Mouse (Mus musculus): ENCODE data around the gene Skil. TPM values are rescaled to one million over a fixed set of nuclear protein-coding genes. Genes with fewer than 3 reads are reported as not detected.
"Not testable (repeated sequence)": the region's sequence is repeated elsewhere in the genome, so short reads cannot be mapped to it uniquely, and the experiment has no call there.

The Skil gene
- polyA plus RNA-seq, 2 experiments from 2014 or later: 54.4 to 60.6 TPM

DNA sequence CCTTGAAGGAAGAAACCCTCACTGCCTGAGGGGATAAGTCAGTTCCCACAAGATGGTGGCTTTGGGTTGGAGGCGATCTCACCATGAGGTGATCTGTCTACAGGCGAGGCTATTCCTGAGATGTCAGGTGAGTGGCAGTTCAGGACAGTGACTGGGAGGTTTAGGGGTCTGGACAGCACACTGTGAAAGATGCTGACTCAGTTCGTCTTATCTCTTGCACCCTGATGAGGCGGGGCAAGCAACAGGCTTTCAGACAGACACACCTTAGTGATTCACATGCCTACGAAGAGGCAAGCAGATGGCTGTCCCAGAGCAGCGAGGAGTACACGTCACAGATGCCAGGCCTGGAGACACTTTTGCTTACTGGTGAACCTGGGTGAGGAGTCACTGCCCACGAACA is 39.4 kb downstream of the Skil start:
- no peak for ATAC-seq

DNA sequence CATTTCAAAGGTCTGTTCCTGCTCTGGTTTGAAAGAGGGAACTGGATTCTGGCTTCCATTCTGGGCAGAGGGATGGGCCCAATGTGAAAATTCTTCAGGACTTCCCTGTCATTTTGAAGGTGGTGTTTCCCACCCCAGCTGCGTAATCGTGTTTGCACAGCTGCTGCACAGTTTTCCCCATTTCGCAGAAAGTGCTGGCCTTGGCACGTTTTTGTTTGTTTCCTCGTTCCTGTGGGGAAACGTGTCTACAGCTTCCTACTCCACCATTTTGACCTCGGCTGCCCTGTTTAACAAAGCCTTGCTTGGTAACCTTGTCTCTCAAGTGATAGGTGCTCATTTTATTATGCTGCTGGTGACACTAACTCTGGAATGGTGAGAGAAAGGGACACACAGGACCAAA is 39.8 kb downstream of the Skil start:
- no peak for ATAC-seq

GRCm38 (mm10) chr3:31136591-31136990 is 41.7 kb downstream of the Skil start:
- ATAC-seq: not testable (repeated sequence)

GRCm38 (mm10) chr3:31138454-31139424 is 43.9 kb downstream of the Skil start:
- peak; percentile 65 for ATAC-seq

- ATAC-seq: no peak
These were observed 46.8 kb downstream of the Skil start for GRCm38 (mm10) chr3:31141621-31142020.

DNA sequence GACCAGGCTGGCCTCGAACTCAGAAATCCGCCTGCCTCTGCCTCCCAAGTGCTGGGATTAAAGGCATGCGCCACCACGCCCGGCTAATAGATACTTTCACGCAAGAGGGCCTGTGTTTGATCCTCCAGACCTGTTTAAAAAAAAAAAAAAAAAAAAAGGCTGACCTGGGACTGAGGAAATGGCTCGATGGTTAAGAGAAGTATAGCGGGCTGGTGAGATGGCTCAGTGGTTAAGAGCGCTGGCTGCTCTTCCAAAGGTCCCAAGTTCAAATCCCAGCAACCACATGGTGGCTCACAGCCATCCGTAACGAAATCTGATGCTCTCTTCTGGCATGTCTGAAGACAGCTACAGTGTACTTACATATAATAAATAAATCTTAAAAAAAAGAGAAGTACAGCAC is 50.4 kb downstream of the Skil start:
- not testable (repeated sequence) for ATAC-seq

DNA sequence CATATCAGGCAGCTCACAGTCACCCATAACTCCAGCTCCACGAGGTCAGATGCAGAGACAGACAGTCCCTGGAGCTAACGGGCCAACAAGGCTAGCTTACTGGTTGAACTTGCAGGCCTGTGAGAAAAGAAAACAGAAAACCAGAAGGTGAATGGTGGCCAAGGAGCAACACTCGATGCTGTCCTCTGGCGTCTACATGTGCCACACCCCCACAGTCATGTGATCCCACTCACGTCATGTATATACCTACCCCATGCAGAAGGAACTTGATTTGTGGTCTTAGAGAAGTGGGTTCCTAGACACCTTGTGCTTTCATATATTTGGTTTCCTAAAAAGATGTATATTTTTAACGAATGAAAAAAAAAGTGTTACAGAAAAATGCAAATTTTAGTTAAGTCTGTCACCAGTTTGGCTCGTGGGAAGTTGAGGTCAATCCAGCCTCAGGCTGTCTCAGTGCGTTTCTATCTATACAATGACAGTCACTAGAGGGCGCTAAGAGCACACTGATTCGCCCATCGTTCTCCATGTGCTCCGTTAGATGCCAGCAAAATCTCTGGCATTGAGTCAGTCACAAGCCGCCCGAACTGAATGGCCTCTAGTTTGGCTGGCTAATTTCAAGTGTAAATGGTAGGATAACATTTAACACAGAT is 50.9 kb downstream of the Skil start:
- peak; percentile 86 for ATAC-seq

DNA sequence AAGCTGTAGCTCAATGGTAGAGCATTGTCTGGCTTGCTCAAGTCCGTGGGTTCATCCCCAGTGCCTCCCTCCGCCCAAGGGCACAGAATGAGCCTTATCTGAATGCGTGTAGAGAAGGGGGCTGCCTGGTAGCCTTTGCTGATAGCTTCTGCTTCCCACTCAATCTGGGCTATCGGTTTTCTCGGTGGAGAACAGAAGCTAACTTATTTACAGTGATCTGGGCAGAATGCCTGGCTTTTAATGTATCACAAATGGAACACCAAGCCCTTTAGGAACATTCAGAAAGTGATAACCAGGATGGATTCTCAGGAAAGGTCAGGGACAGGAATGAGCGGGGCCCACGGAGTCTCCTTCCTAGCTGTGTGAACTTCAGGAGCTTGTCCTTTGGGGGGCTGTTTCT is 53.7 kb downstream of the Skil start:
- no peak for ATAC-seq

DNA sequence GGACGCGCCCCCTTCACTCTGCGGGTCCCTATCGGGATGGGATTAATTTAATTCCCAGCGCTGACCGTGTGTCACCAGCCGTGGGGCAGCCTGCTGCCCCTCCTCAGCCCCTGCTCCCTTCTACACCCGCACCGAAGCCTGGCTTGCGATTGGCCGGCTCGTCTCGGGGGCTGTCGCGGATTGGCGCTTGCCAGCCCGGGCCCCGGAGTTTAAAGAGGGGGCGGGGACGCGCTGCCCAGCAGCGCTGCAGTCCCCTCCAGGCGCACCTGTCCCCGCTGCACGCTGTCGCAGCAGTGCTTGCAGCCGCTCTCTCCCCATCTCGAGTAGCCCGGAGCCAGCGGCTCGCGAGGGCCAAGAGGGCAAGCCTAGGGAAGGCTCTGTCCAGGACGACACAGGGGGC is 54.8 kb downstream of the Skil start, which contains the start of gene Cldn11:
Gene Cldn11, plus strand, starts transcription at position 215 of the 400 bp plus-strand sequence.
- ATAC-seq: no peak

DNA sequence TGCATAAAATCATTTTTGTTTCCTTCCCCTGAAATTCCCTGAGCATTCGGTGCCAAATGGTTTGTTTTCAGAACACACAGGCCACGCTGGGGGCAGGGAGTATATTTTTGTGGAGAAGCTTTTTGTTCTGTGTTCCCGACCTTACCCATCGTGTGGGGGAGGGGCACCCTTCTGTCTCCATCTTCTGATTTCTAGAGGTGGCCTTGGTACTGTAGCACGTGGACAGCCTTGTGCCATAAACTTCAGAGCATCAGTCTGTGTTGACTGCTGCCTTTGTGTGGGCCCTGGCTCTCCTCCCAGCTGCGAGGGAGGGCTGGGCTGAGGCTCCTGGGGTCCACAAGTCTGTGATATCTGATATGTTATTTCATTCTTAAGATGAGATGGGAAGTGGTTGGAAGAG is 57.2 kb downstream of the Skil start:
- ATAC-seq: no peak

DNA sequence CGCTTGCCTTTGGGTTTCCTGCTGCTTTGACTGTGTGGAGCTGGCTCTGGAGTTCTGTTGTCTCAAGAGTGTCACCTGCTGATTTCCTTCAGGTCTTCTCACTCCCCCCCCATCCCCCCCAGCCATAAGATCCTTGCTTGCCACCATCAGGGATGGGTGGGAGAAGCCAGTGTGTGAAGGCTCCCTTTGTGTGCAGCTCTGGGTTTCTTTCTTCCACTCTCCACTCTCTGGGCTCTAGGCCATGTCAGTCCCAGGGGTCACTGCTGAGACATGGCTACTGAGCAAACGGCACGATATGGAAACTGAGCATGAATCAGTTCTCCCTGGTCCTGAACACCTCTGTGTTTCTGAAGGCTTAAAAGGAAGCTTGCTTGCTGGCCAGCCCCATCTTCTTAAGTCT is 61.3 kb downstream of the Skil start:
- no peak for ATAC-seq

GRCm38 (mm10) chr3:31157776-31158175 is 62.9 kb downstream of the Skil start:
- no peak for ATAC-seq

DNA sequence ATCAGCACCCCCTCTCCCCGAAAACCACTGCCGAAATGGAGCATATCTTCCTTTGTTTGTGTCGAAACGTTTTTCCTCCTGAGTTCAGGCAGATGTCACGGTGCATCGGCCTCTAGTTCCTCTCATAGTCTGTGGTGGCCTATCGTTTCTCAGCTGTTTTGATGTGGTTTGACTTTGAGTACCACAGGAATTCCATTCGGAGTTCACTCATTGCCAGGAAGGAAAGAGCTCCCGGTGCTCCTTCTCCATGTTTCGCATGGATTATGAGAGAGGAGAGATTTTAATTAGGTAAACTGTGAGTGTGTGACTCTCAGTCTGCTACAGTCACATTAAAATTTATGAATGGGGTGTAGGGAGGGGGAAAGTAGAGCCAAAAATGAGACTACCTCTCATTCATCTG is 65.2 kb downstream of the Skil start:
- ATAC-seq: no peak

DNA sequence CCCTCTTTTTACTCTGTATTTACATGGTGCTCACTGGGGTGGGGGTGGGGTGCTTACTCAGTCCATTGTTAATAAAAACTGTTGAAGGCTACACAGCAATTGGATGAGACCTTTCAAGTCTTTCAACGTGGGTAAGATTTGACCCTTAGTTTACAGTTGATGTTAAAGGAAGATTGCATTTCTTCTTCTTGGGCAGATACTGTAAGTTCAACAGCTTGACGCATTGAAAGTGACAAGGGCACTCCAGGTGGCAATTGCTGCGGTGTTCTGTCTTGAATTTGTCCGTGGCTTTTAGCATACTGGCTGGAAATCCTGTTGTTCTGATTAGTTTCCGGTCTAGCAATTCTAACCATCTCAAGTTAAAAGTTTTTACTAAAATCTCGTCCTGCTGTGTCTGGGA is 66.5 kb downstream of the Skil start:
- no peak for ATAC-seq

DNA sequence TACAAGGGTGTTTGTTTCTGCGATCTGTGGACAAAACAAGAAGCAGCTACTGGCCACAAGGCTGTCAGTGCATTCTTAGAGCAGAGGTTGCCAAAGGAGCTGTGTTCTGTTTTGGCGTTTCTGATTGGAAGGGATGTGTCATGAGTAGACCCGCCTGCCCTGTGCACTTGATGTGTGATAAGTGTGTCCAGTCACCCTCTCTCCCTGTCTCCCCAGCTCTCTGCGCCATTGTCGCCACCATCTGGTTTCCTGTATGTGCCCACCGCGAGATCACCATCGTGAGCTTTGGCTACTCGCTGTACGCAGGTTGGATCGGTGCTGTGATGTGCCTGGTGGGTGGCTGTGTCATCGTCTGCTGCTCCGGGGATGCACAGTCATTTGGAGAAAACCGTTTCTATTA is 68.0 kb downstream of the Skil start:
- ATAC-seq: no peak

GRCm38 (mm10) chr3:31165803-31166202 is 70.9 kb downstream of the Skil start:
- ATAC-seq: no peak

DNA sequence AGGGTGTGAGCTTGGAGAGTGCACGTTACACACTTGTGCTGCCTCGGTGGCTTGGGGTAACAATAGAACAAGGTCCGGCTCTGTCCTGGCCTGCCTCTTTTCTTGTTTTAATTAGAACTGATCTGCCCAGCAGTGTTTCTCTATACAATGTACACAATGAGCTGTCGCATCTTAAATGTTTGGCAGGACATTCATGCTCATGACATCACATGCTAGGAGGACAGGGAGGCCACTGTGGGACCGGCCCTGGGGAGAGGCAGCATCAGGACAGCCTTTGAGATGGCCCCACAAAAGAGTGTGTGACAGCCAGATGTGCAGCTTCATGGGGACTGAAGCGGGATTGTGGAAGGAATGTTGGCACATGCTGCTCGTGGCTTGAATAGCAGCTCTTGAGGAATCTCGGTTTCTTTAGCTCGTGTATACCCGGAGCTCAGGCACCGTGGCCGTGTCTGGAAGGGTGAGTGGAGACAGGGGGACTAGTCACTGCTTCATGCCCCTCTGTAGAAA is 71.6 kb downstream of the Skil start:
- ATAC-seq: no peak

Other genes starting within 250 kb of the Skil start
- gene Gpr160, start 239.1 kb upstream of the Skil start, polyA plus RNA-seq (2017; shearing (Covaris generic)): 1 to 10 TPM; 2.6 to 3.5 TPM
- 10 to 100 TPM; 45.9 to 48.0 TPM for gene Phc3, start 125.6 kb upstream of the Skil start, polyA plus RNA-seq (2017; shearing (Covaris generic))
- 1 to 10 TPM; 1.2 to 1.9 TPM for gene Prkci, start 99.3 kb upstream of the Skil start, polyA plus RNA-seq (2017; shearing (Covaris generic))
- not detected for gene Cldn11, start 54.9 kb downstream of the Skil start, polyA plus RNA-seq (2017; shearing (Covaris generic))
- under 1 TPM in 1 of 2 experiments, not detected in 1; 0.34 TPM for gene Slc7a14, start 215.3 kb downstream of the Skil start, polyA plus RNA-seq (2017; shearing (Covaris generic))

Measured in activated CD4-positive, CD25-positive, alpha-beta regulatory T cell, adult 4 months (primary cell).